Mouse (Mus musculus): ENCODE measurements at regions not wholly inside any gene's neighbourhood (a gene's known extent, or its start where the extent isn't known, plus 50 kb on each side); places are given as distances from the start of the nearest gene placed in this dataset.

GRCm38 (mm10) chr16:76782656-76783055 is 230.8 kb upstream of the Usp25 start:
- H3K4me3 ChIP-seq (ENCODE audit: control insufficient read depth, low read depth, low read length), result no peak overlapping the region
- no peaks in the 10 kb centered on the region for H3K36me3 ChIP-seq (ENCODE audit: control insufficient read depth, insufficient read depth, low read length)
- H3K27ac ChIP-seq (ENCODE audit: control insufficient read depth, insufficient read depth, low read depth, low read length), result no peak overlapping the region
- H3K4me1 ChIP-seq (ENCODE audit: control insufficient read depth, insufficient read depth, low read length), result no peaks in the 10 kb centered on the region
- H3K27me3 ChIP-seq (ENCODE audit: control insufficient read depth, insufficient read depth, low read length), result no peaks in the 10 kb centered on the region
- TF ChIP-seq CTCF (IDR thresholded peaks at IDR 0.05; ENCODE audit: control insufficient read depth, insufficient read depth, insufficient replicate concordance, low read depth, low read length) (no peak), POLR2A (IDR thresholded peaks at IDR 0.05; ENCODE audit: control insufficient read depth, low read depth, low read length) (no peak)

GRCm38 (mm10) chr16:76775790-76776189 is 237.7 kb upstream of the Usp25 start:
- Histone ChIP-seq H3K27ac (ENCODE audit: control insufficient read depth, insufficient read depth, low read depth, low read length) (no peak overlapping the region), H3K27me3 (ENCODE audit: control insufficient read depth, insufficient read depth, low read length) (no peaks in the 10 kb centered on the region), H3K4me1 (ENCODE audit: control insufficient read depth, insufficient read depth, low read length) (no peaks in the 10 kb centered on the region), H3K36me3 (ENCODE audit: control insufficient read depth, insufficient read depth, low read length) (no peaks in the 10 kb centered on the region), H3K4me3 (ENCODE audit: control insufficient read depth, low read depth, low read length) (no peak overlapping the region)
- TF ChIP-seq POLR2A (IDR thresholded peaks at IDR 0.05; ENCODE audit: control insufficient read depth, low read depth, low read length), result no peak
- no peak for TF ChIP-seq CTCF (IDR thresholded peaks at IDR 0.05; ENCODE audit: control insufficient read depth, insufficient read depth, insufficient replicate concordance, low read depth, low read length)

GRCm38 (mm10) chr16:76774032-76774431 is 239.5 kb upstream of the Usp25 start:
- Histone ChIP-seq H3K27ac (ENCODE audit: control insufficient read depth, insufficient read depth, low read depth, low read length) (no peak overlapping the region), H3K36me3 (ENCODE audit: control insufficient read depth, insufficient read depth, low read length) (no peaks in the 10 kb centered on the region), H3K4me1 (ENCODE audit: control insufficient read depth, insufficient read depth, low read length) (no peaks in the 10 kb centered on the region), H3K27me3 (ENCODE audit: control insufficient read depth, insufficient read depth, low read length) (no peaks in the 10 kb centered on the region), H3K4me3 (ENCODE audit: control insufficient read depth, low read depth, low read length) (no peak overlapping the region)
- TF ChIP-seq POLR2A (IDR thresholded peaks at IDR 0.05; ENCODE audit: control insufficient read depth, low read depth, low read length), result no peak

GRCm38 (mm10) chr16:76773466-76773865 is 240.0 kb upstream of the Usp25 start:
- TF ChIP-seq CTCF (IDR thresholded peaks at IDR 0.05; ENCODE audit: control insufficient read depth, insufficient read depth, insufficient replicate concordance, low read depth, low read length) (no peak), POLR2A (IDR thresholded peaks at IDR 0.05; ENCODE audit: control insufficient read depth, low read depth, low read length) (no peak)
- Histone ChIP-seq H3K4me1 (ENCODE audit: control insufficient read depth, insufficient read depth, low read length) (no peaks in the 10 kb centered on the region), H3K27ac (ENCODE audit: control insufficient read depth, insufficient read depth, low read depth, low read length) (no peak overlapping the region), H3K4me3 (ENCODE audit: control insufficient read depth, low read depth, low read length) (no peak overlapping the region), H3K27me3 (ENCODE audit: control insufficient read depth, insufficient read depth, low read length) (no peaks in the 10 kb centered on the region), H3K36me3 (ENCODE audit: control insufficient read depth, insufficient read depth, low read length) (no peaks in the 10 kb centered on the region)

GRCm38 (mm10) chr16:76768607-76769006 is 244.9 kb upstream of the Usp25 start:
- no peak overlapping the region for H3K27ac ChIP-seq (ENCODE audit: control insufficient read depth, insufficient read depth, low read depth, low read length)
- no peaks in the 10 kb centered on the region for H3K4me1 ChIP-seq (ENCODE audit: control insufficient read depth, insufficient read depth, low read length)
- no peaks in the 10 kb centered on the region for H3K36me3 ChIP-seq (ENCODE audit: control insufficient read depth, insufficient read depth, low read length)
- H3K4me3 ChIP-seq (ENCODE audit: control insufficient read depth, low read depth, low read length), result no peak overlapping the region
- H3K27me3 ChIP-seq (ENCODE audit: control insufficient read depth, insufficient read depth, low read length), result no peaks in the 10 kb centered on the region
- TF ChIP-seq CTCF (IDR thresholded peaks at IDR 0.05; ENCODE audit: control insufficient read depth, insufficient read depth, insufficient replicate concordance, low read depth, low read length) (peak; percentile 26; the same call in 1 of the 2 replicates), POLR2A (IDR thresholded peaks at IDR 0.05; ENCODE audit: control insufficient read depth, low read depth, low read length) (no peak)

GRCm38 (mm10) chr16:76766636-76767035 is 246.9 kb upstream of the Usp25 start:
- no peak for TF ChIP-seq CTCF (IDR thresholded peaks at IDR 0.05; ENCODE audit: control insufficient read depth, insufficient read depth, insufficient replicate concordance, low read depth, low read length)
- TF ChIP-seq POLR2A (IDR thresholded peaks at IDR 0.05; ENCODE audit: control insufficient read depth, low read depth, low read length), result no peak
- no peaks in the 10 kb centered on the region for H3K36me3 ChIP-seq (ENCODE audit: control insufficient read depth, insufficient read depth, low read length)
- no peak overlapping the region for H3K27ac ChIP-seq (ENCODE audit: control insufficient read depth, insufficient read depth, low read depth, low read length)
- no peaks in the 10 kb centered on the region for H3K4me1 ChIP-seq (ENCODE audit: control insufficient read depth, insufficient read depth, low read length)
- H3K4me3 ChIP-seq (ENCODE audit: control insufficient read depth, low read depth, low read length), result no peak overlapping the region
- H3K27me3 ChIP-seq (ENCODE audit: control insufficient read depth, insufficient read depth, low read length), result no peaks in the 10 kb centered on the region

GRCm38 (mm10) chr16:76765536-76765935 is 248.0 kb upstream of the Usp25 start:
- no peak overlapping the region for H3K4me3 ChIP-seq (ENCODE audit: control insufficient read depth, low read depth, low read length)
- TF ChIP-seq POLR2A (IDR thresholded peaks at IDR 0.05; ENCODE audit: control insufficient read depth, low read depth, low read length), result no peak
- TF ChIP-seq CTCF (IDR thresholded peaks at IDR 0.05; ENCODE audit: control insufficient read depth, insufficient read depth, insufficient replicate concordance, low read depth, low read length), result no peak
- H3K27me3 ChIP-seq (ENCODE audit: control insufficient read depth, insufficient read depth, low read length), result no peaks in the 10 kb centered on the region
- no peak overlapping the region for H3K27ac ChIP-seq (ENCODE audit: control insufficient read depth, insufficient read depth, low read depth, low read length)
- H3K4me1 ChIP-seq (ENCODE audit: control insufficient read depth, insufficient read depth, low read length), result no peaks in the 10 kb centered on the region
- H3K36me3 ChIP-seq (ENCODE audit: control insufficient read depth, insufficient read depth, low read length), result no peaks in the 10 kb centered on the region

GRCm38 (mm10) chr16:76764994-76765393 is 248.5 kb upstream of the Usp25 start:
- Histone ChIP-seq H3K36me3 (ENCODE audit: control insufficient read depth, insufficient read depth, low read length) (no peaks in the 10 kb centered on the region), H3K27me3 (ENCODE audit: control insufficient read depth, insufficient read depth, low read length) (no peaks in the 10 kb centered on the region), H3K4me1 (ENCODE audit: control insufficient read depth, insufficient read depth, low read length) (no peaks in the 10 kb centered on the region), H3K4me3 (ENCODE audit: control insufficient read depth, low read depth, low read length) (no peak overlapping the region), H3K27ac (ENCODE audit: control insufficient read depth, insufficient read depth, low read depth, low read length) (no peak overlapping the region)
- TF ChIP-seq POLR2A (IDR thresholded peaks at IDR 0.05; ENCODE audit: control insufficient read depth, low read depth, low read length), result no peak
- no peak for TF ChIP-seq CTCF (IDR thresholded peaks at IDR 0.05; ENCODE audit: control insufficient read depth, insufficient read depth, insufficient replicate concordance, low read depth, low read length)
